Mouse (Mus musculus): ENCODE measurements around the gene Lrr1. TPM values are rescaled to one million over a fixed set of nuclear protein-coding genes. Genes with fewer than 3 reads are reported as not detected.

Lrr1 gene
- polyA plus RNA-seq, 1 experiment from 2014 or later, result 5.5 TPM

- TF ChIP-seq CTCF (IDR thresholded peaks at IDR 0.05; ENCODE audit: low read depth), result no peak
- H3K27me3 ChIP-seq (replicated peaks; ENCODE audit: control insufficient read depth, insufficient read depth, low read length), result no peaks in the 10 kb centered on the region
- H3K4me2 ChIP-seq (replicated peaks; ENCODE audit: low read depth), result peak overlapping the region; percentile 94
- no peaks in the 10 kb centered on the region for H3K36me3 ChIP-seq (ENCODE audit: control insufficient read depth, insufficient read depth)
- peak overlapping the region; percentile 78 for H3K4me3 ChIP-seq (ENCODE audit: low read depth, low read length)
- H3K4me1 ChIP-seq (replicated peaks; ENCODE audit: control insufficient read depth, insufficient read depth, low read length), result no peaks in the 10 kb centered on the region
- 10% methylated on average over 18 of the region's 18 CpGs for WGBS
- H3K9me3 ChIP-seq (ENCODE audit: control insufficient read depth), result no peaks in the 10 kb centered on the region
- 0 out of 2 replicates have a peak, but pooled peaks have one; percentile 11 for ATAC-seq
- H3K9ac ChIP-seq (ENCODE audit: low read depth, low read length), result peak overlapping the region; percentile 68
- no peak overlapping the region for H3K27ac ChIP-seq (ENCODE audit: low read depth, low read length)
Observed at GRCm38 (mm10) chr12:69167656-69168460, 756 bp upstream of the Lrr1 start.

- WGBS, result 96% methylated on average over 2 of the region's 2 CpGs
- Histone ChIP-seq H3K36me3 (ENCODE audit: control insufficient read depth, insufficient read depth) (no peaks in the 10 kb centered on the region; the same call in 1 of the 2 replicates), H3K4me1 (replicated peaks; ENCODE audit: control insufficient read depth, insufficient read depth, low read length) (no peaks in the 10 kb centered on the region), H3K9ac (ENCODE audit: low read depth, low read length) (no peak overlapping the region), H3K27me3 (replicated peaks; ENCODE audit: control insufficient read depth, insufficient read depth, low read length) (no peaks in the 10 kb centered on the region), H3K4me3 (ENCODE audit: low read depth, low read length) (no peak overlapping the region), H3K27ac (ENCODE audit: low read depth, low read length) (no peak overlapping the region), H3K4me2 (replicated peaks; ENCODE audit: low read depth) (no peak overlapping the region), H3K9me3 (ENCODE audit: control insufficient read depth) (no peaks in the 10 kb centered on the region)
- no peak for TF ChIP-seq CTCF (IDR thresholded peaks at IDR 0.05; ENCODE audit: low read depth)
- ATAC-seq, result no peak
Observed at GRCm38 (mm10) chr12:69171307-69171706, 2.7 kb downstream of the Lrr1 start.

GRCm38 (mm10) chr12:69175975-69176374, 7.4 kb downstream of the Lrr1 start:
- no peaks in the 10 kb centered on the region for H3K4me1 ChIP-seq (replicated peaks; ENCODE audit: control insufficient read depth, insufficient read depth, low read length)
- H3K27me3 ChIP-seq (replicated peaks; ENCODE audit: control insufficient read depth, insufficient read depth, low read length), result no peaks in the 10 kb centered on the region
- peak; percentile 65 for ATAC-seq
- WGBS, result 59% methylated on average over 3 of the region's 3 CpGs
- no peaks in the 10 kb centered on the region for H3K9me3 ChIP-seq (ENCODE audit: control insufficient read depth)
- H3K4me3 ChIP-seq (ENCODE audit: low read depth, low read length), result no peak overlapping the region
- no peak overlapping the region for H3K9ac ChIP-seq (ENCODE audit: low read depth, low read length)
- H3K4me2 ChIP-seq (replicated peaks; ENCODE audit: low read depth), result no peak overlapping the region
- TF ChIP-seq CTCF (IDR thresholded peaks at IDR 0.05; ENCODE audit: low read depth), result no peak
- peaks cover 3% of the 10 kb centered on the region; the same call in 1 of the 2 replicates for H3K36me3 ChIP-seq (ENCODE audit: control insufficient read depth, insufficient read depth)
- no peak overlapping the region for H3K27ac ChIP-seq (ENCODE audit: low read depth, low read length)

- no peak overlapping the region for H3K4me3 ChIP-seq (ENCODE audit: low read depth, low read length)
- WGBS, result 90% methylated on average over 3 of the region's 3 CpGs
- no peaks in the 10 kb centered on the region for H3K9me3 ChIP-seq (ENCODE audit: control insufficient read depth)
- no peak overlapping the region for H3K4me2 ChIP-seq (replicated peaks; ENCODE audit: low read depth)
- H3K27me3 ChIP-seq (replicated peaks; ENCODE audit: control insufficient read depth, insufficient read depth, low read length), result no peaks in the 10 kb centered on the region
- H3K27ac ChIP-seq (ENCODE audit: low read depth, low read length), result no peak overlapping the region
- no peaks in the 10 kb centered on the region for H3K4me1 ChIP-seq (replicated peaks; ENCODE audit: control insufficient read depth, insufficient read depth, low read length)
- no peak for TF ChIP-seq CTCF (IDR thresholded peaks at IDR 0.05; ENCODE audit: low read depth)
- no peak overlapping the region for H3K9ac ChIP-seq (ENCODE audit: low read depth, low read length)
- no peak for ATAC-seq
- H3K36me3 ChIP-seq (ENCODE audit: control insufficient read depth, insufficient read depth), result peaks cover 4% of the 10 kb centered on the region; the same call in 1 of the 2 replicates
Observed at GRCm38 (mm10) chr12:69177526-69177925, 8.9 kb downstream of the Lrr1 start.

GRCm38 (mm10) chr12:69179371-69179770, 10.8 kb downstream of the Lrr1 start:
- peaks cover 4% of the 10 kb centered on the region; the same call in 1 of the 2 replicates for H3K36me3 ChIP-seq (ENCODE audit: control insufficient read depth, insufficient read depth)
- no peak overlapping the region for H3K9ac ChIP-seq (ENCODE audit: low read depth, low read length)
- H3K27me3 ChIP-seq (replicated peaks; ENCODE audit: control insufficient read depth, insufficient read depth, low read length), result no peaks in the 10 kb centered on the region
- H3K4me1 ChIP-seq (replicated peaks; ENCODE audit: control insufficient read depth, insufficient read depth, low read length), result no peaks in the 10 kb centered on the region
- no peak for ATAC-seq
- TF ChIP-seq CTCF (IDR thresholded peaks at IDR 0.05; ENCODE audit: low read depth), result no peak
- WGBS, result 70% methylated on average over 12 of the region's 12 CpGs
- H3K4me2 ChIP-seq (replicated peaks; ENCODE audit: low read depth), result no peak overlapping the region
- H3K4me3 ChIP-seq (ENCODE audit: low read depth, low read length), result no peak overlapping the region
- no peaks in the 10 kb centered on the region for H3K9me3 ChIP-seq (ENCODE audit: control insufficient read depth)
- no peak overlapping the region for H3K27ac ChIP-seq (ENCODE audit: low read depth, low read length)

- Histone ChIP-seq H3K27ac (ENCODE audit: low read depth, low read length) (no peak overlapping the region), H3K27me3 (replicated peaks; ENCODE audit: control insufficient read depth, insufficient read depth, low read length) (no peaks in the 10 kb centered on the region), H3K4me3 (ENCODE audit: low read depth, low read length) (no peak overlapping the region), H3K36me3 (ENCODE audit: control insufficient read depth, insufficient read depth) (0 out of 2 replicates have a peak, but pooled peaks cover 4% of the 10 kb centered on the region), H3K9me3 (ENCODE audit: control insufficient read depth) (no peaks in the 10 kb centered on the region), H3K4me2 (replicated peaks; ENCODE audit: low read depth) (no peak overlapping the region), H3K9ac (ENCODE audit: low read depth, low read length) (no peak overlapping the region), H3K4me1 (replicated peaks; ENCODE audit: control insufficient read depth, insufficient read depth, low read length) (peaks cover 8% of the 10 kb centered on the region; the same call in 1 of the 2 replicates)
- no peak for ATAC-seq
- no peak for TF ChIP-seq CTCF (IDR thresholded peaks at IDR 0.05; ENCODE audit: low read depth)
- 80% methylated on average over 4 of the region's 4 CpGs for WGBS
Observed at GRCm38 (mm10) chr12:69181800-69182199, 13.2 kb downstream of the Lrr1 start.
